In the genomic region with DNA sequence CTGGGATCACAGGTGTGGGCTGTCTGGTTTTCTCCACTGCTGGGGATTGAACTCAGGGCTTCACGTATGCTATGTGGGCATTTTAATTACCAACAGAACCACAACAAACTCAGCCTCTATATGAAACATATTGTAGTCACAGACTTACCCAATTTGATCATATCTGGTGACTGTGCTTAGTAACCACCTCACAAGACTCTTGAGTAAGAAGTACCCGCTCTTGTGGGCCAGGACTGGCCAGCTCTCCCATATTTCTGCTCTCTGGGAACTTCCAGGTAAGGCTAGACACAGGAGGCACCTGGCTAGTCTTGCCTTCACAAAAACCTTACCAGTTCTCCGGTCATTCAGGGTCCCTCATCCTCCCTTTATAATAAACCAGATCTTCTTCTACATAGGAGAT, we compare ENCODE assay signal across 10 mouse cellular contexts. TPM values are rescaled to one million over a fixed set of nuclear protein-coding genes. Genes with fewer than 3 reads are reported as not detected.
A peak's percentile ranks its signal among the peaks of the same experiment; 100 is the strongest.
DNase-seq lines count a peak whose midpoint lies in the region; ATAC-seq and TF ChIP-seq lines count a peak whose summit lies in the region.
"Had no signal": no experiment of that assay in that cellular context is flagged by ENCODE, and none has a peak within 500 bp of the region (broad histone marks: within the 10 kb centered on the region; RNA-seq: fewer than 3 reads in every experiment).

No protein-coding gene starts in this region.

- no peaks in the 10 kb centered on the region for H3K9me3 ChIP-seq in hindbrain, embryonic 12.5 days (replicated peaks)
- H3K9me3 ChIP-seq in hindbrain, embryonic 11.5 days (ENCODE audit: control insufficient read depth, low read length) = no peaks in the 10 kb centered on the region
- H3K9me3 ChIP-seq in stomach, embryonic 15.5 days = no peaks in the 10 kb centered on the region
- no peaks in the 10 kb centered on the region for H3K9me3 ChIP-seq in stomach, postnatal 0 days (ENCODE audit: control insufficient read depth, low read length)
- H3K9me3 ChIP-seq in intestine, postnatal 0 days (ENCODE audit: control insufficient read depth) = no peaks in the 10 kb centered on the region
- H3K9me3 ChIP-seq: embryonic facial prominence, embryonic 15.5 days; limb, embryonic 13.5 days had no signal

- 0 out of 2 replicates have a peak, but pooled peaks cover 4% of the 10 kb centered on the region for H3K36me3 ChIP-seq in hindbrain, embryonic 12.5 days
- H3K36me3 ChIP-seq in hindbrain, embryonic 11.5 days (ENCODE audit: control insufficient read depth, insufficient read depth, low read length) = no peaks in the 10 kb centered on the region
- no peaks in the 10 kb centered on the region for H3K36me3 ChIP-seq in stomach, embryonic 15.5 days
- H3K36me3 ChIP-seq in stomach, postnatal 0 days (ENCODE audit: control insufficient read depth, insufficient read depth, low read length) = no peaks in the 10 kb centered on the region
- H3K36me3 ChIP-seq in intestine, postnatal 0 days (ENCODE audit: control insufficient read depth, insufficient read depth) = no peaks in the 10 kb centered on the region
- H3K36me3 ChIP-seq: embryonic facial prominence, embryonic 15.5 days; limb, embryonic 13.5 days had no signal

- no peaks in the 10 kb centered on the region for H3K27me3 ChIP-seq in hindbrain, embryonic 12.5 days
- no peaks in the 10 kb centered on the region for H3K27me3 ChIP-seq in hindbrain, embryonic 11.5 days (ENCODE audit: control insufficient read depth, insufficient read depth, low read length)
- H3K27me3 ChIP-seq in stomach, embryonic 15.5 days (replicated peaks) = no peaks in the 10 kb centered on the region
- H3K27me3 ChIP-seq in stomach, postnatal 0 days (ENCODE audit: control insufficient read depth, insufficient read depth, low read length) = no peaks in the 10 kb centered on the region
- no peaks in the 10 kb centered on the region for H3K27me3 ChIP-seq in intestine, postnatal 0 days (replicated peaks; ENCODE audit: control insufficient read depth, insufficient read depth, low read length)
- H3K27me3 ChIP-seq: embryonic facial prominence, embryonic 15.5 days had no signal

- peak overlapping the region; percentile 68; the same call in 1 of the 2 replicates for H3K27ac ChIP-seq in hindbrain, embryonic 12.5 days
- H3K27ac ChIP-seq in hindbrain, embryonic 11.5 days (ENCODE audit: low read depth, low read length) = no peak overlapping the region
- H3K27ac ChIP-seq in stomach, embryonic 15.5 days = 0 out of 2 replicates have a peak overlapping the region, but pooled peaks have one; percentile 1
- H3K27ac ChIP-seq in stomach, postnatal 0 days (replicated peaks) = no peak overlapping the region
- H3K27ac ChIP-seq in intestine, postnatal 0 days (ENCODE audit: low read depth, low read length) = no peak overlapping the region

- no peak overlapping the region for H3K9ac ChIP-seq in hindbrain, embryonic 12.5 days
- H3K9ac ChIP-seq in hindbrain, embryonic 11.5 days (ENCODE audit: low read depth, low read length) = no peak overlapping the region
- no peak overlapping the region for H3K9ac ChIP-seq in stomach, embryonic 15.5 days
- H3K9ac ChIP-seq in stomach, postnatal 0 days (ENCODE audit: low read length) = no peak overlapping the region
- H3K9ac ChIP-seq in intestine, postnatal 0 days (ENCODE audit: low read depth, low read length) = no peak overlapping the region
- H3K9ac ChIP-seq: embryonic facial prominence, embryonic 15.5 days; limb, embryonic 13.5 days had no signal

- no peak for ATAC-seq in hindbrain, embryonic 12.5 days (ENCODE audit: low FRiP score)
- ATAC-seq in hindbrain, embryonic 11.5 days (ENCODE audit: low FRiP score) = no peak
- ATAC-seq in stomach, embryonic 15.5 days (ENCODE audit: insufficient read depth, low FRiP score, low read depth) = no peak
- no peak for ATAC-seq in stomach, postnatal 0 days (ENCODE audit: low FRiP score, low TSS enrichment)
- 0 out of 2 replicates have a peak, but pooled peaks have one; percentile 3 for ATAC-seq in intestine, postnatal 0 days

- no peak for DNase-seq in hindbrain, embryonic 11.5 days (ENCODE audit: low spot score)
- DNase-seq in stomach, postnatal 0 days (ENCODE audit: low spot score) = no peak
- no peak for DNase-seq in frontal cortex, postnatal 14 days (ENCODE audit: low spot score in 2 of 2)
- DNase-seq in embryo, embryonic 11 days = no peak

- TF ChIP-seq CTCF in stomach, postnatal 0 days (IDR thresholded peaks at IDR 0.05; ENCODE audit: low read depth) = no peak
- no peak for TF ChIP-seq CTCF in intestine, postnatal 0 days (IDR thresholded peaks at IDR 0.05; ENCODE audit: low read depth)

- TF ChIP-seq EP300 in stomach, postnatal 0 days (optimal IDR thresholded peaks at IDR 0.05) = no peak

- peaks cover 24% of the 10 kb centered on the region for H3K4me1 ChIP-seq in hindbrain, embryonic 12.5 days
- no peaks in the 10 kb centered on the region for H3K4me1 ChIP-seq in hindbrain, embryonic 11.5 days (replicated peaks; ENCODE audit: control insufficient read depth, insufficient read depth, low read length)
- peaks cover 9% of the 10 kb centered on the region for H3K4me1 ChIP-seq in stomach, embryonic 15.5 days
- no peaks in the 10 kb centered on the region for H3K4me1 ChIP-seq in stomach, postnatal 0 days (replicated peaks; ENCODE audit: control insufficient read depth, insufficient read depth)
- H3K4me1 ChIP-seq in intestine, postnatal 0 days (replicated peaks; ENCODE audit: control insufficient read depth, insufficient read depth, low read length) = no peaks in the 10 kb centered on the region; the same call in 1 of the 2 replicates

- H3K4me3 ChIP-seq in hindbrain, embryonic 12.5 days = no peak overlapping the region
- H3K4me3 ChIP-seq in hindbrain, embryonic 11.5 days (ENCODE audit: low read depth, low read length) = no peak overlapping the region
- H3K4me3 ChIP-seq in stomach, embryonic 15.5 days (replicated peaks) = no peak overlapping the region
- H3K4me3 ChIP-seq in stomach, postnatal 0 days (ENCODE audit: low read depth, low read length) = no peak overlapping the region
- no peak overlapping the region for H3K4me3 ChIP-seq in intestine, postnatal 0 days (ENCODE audit: low read depth, low read length)
- H3K4me3 ChIP-seq: embryonic facial prominence, embryonic 15.5 days; limb, embryonic 13.5 days had no signal

- WGBS in hindbrain, embryonic 12.5 days = 87% methylated on average over 3 of the region's 3 CpGs
- WGBS in hindbrain, embryonic 11.5 days = 83% methylated on average over 3 of the region's 3 CpGs
- 76% methylated on average over 3 of the region's 3 CpGs for WGBS in stomach, embryonic 15.5 days
- 90% methylated on average over 3 of the region's 3 CpGs for WGBS in stomach, postnatal 0 days
- 88% methylated on average over 3 of the region's 3 CpGs for WGBS in intestine, postnatal 0 days

- H3K4me2 ChIP-seq in hindbrain, embryonic 12.5 days (replicated peaks) = no peak overlapping the region
- H3K4me2 ChIP-seq in hindbrain, embryonic 11.5 days (replicated peaks; ENCODE audit: low read depth, low read length) = no peak overlapping the region
- H3K4me2 ChIP-seq in stomach, embryonic 15.5 days = no peak overlapping the region
- H3K4me2 ChIP-seq in stomach, postnatal 0 days (replicated peaks; ENCODE audit: low read depth) = no peak overlapping the region
- H3K4me2 ChIP-seq in intestine, postnatal 0 days (replicated peaks; ENCODE audit: low read depth) = no peak overlapping the region
- H3K4me2 ChIP-seq: embryonic facial prominence, embryonic 15.5 days had no signal

RNA-seq across cellular contexts. Expression of a gene that starts 30.0 kb away (rescaled TPM):
- 10.6 and 11.1 TPM in 2 replicates for polyA plus RNA-seq in hindbrain, embryonic 12.5 days (2016; fragmentation: Nextera tagmentation; extraction: Ambion mirVana)
- 5.7 and 8.1 TPM in 2 replicates for polyA plus RNA-seq in hindbrain, embryonic 11.5 days (2014; fragmentation: Nextera tagmentation; extraction: Ambion mirVana)
- 0.82 and 0.92 TPM in 2 replicates for polyA plus RNA-seq in stomach, embryonic 15.5 days (2015; fragmentation: Nextera tagmentation; extraction: Ambion mirVana)
- 0.19 and 0.25 TPM in 2 replicates for polyA plus RNA-seq in stomach, postnatal 0 days (2015; fragmentation: Nextera tagmentation; extraction: Ambion mirVana)
- polyA plus RNA-seq in intestine, postnatal 0 days (2015; fragmentation: Nextera tagmentation; extraction: Ambion mirVana) = 0.35 TPM in 2 replicates

RNA-seq across cellular contexts. Expression of a gene that starts 39.8 kb away (rescaled TPM):
- 0.23 and 0.55 TPM in 2 replicates for polyA plus RNA-seq in hindbrain, embryonic 12.5 days (2016; fragmentation: Nextera tagmentation; extraction: Ambion mirVana)
- polyA plus RNA-seq in hindbrain, embryonic 11.5 days (2014; fragmentation: Nextera tagmentation; extraction: Ambion mirVana) = 0.23 and 0.29 TPM in 2 replicates
- polyA plus RNA-seq in stomach, embryonic 15.5 days (2015; fragmentation: Nextera tagmentation; extraction: Ambion mirVana) = 0.26 and 0.46 TPM in 2 replicates
- 0.15 and 0.35 TPM in 2 replicates for polyA plus RNA-seq in stomach, postnatal 0 days (2015; fragmentation: Nextera tagmentation; extraction: Ambion mirVana)
- polyA plus RNA-seq in intestine, postnatal 0 days (2015; fragmentation: Nextera tagmentation; extraction: Ambion mirVana) = 0.52 and 0.59 TPM in 2 replicates
- polyA plus RNA-seq: neural tube, embryonic 11.5 days had no signal

RNA-seq across cellular contexts. Expression of a gene that starts 40.2 kb away (rescaled TPM):
- 24.3 and 24.5 TPM in 2 replicates for polyA plus RNA-seq in hindbrain, embryonic 12.5 days (2016; fragmentation: Nextera tagmentation; extraction: Ambion mirVana)
- polyA plus RNA-seq in hindbrain, embryonic 11.5 days (2014; fragmentation: Nextera tagmentation; extraction: Ambion mirVana) = 21.0 and 25.5 TPM in 2 replicates
- polyA plus RNA-seq in stomach, embryonic 15.5 days (2015; fragmentation: Nextera tagmentation; extraction: Ambion mirVana) = 33.5 and 35.4 TPM in 2 replicates
- polyA plus RNA-seq in stomach, postnatal 0 days (2015; fragmentation: Nextera tagmentation; extraction: Ambion mirVana) = 30.7 and 31.6 TPM in 2 replicates
- polyA plus RNA-seq in intestine, postnatal 0 days (2015; fragmentation: Nextera tagmentation; extraction: Ambion mirVana) = 83.9 and 92.5 TPM in 2 replicates

RNA-seq across cellular contexts. Expression of a gene that starts 47.1 kb away (rescaled TPM):
- 15.7 and 16.2 TPM in 2 replicates for polyA plus RNA-seq in hindbrain, embryonic 12.5 days (2016; fragmentation: Nextera tagmentation; extraction: Ambion mirVana)
- 12.6 and 13.9 TPM in 2 replicates for polyA plus RNA-seq in hindbrain, embryonic 11.5 days (2014; fragmentation: Nextera tagmentation; extraction: Ambion mirVana)
- polyA plus RNA-seq in stomach, embryonic 15.5 days (2015; fragmentation: Nextera tagmentation; extraction: Ambion mirVana) = 7.5 and 14.0 TPM in 2 replicates
- polyA plus RNA-seq in stomach, postnatal 0 days (2015; fragmentation: Nextera tagmentation; extraction: Ambion mirVana) = 1.4 and 2.2 TPM in 2 replicates
- polyA plus RNA-seq in intestine, postnatal 0 days (2015; fragmentation: Nextera tagmentation; extraction: Ambion mirVana) = 0.64 and 1.3 TPM in 2 replicates

Comparison
In these comparisons a context has a peak if more than half of its experiments do, and no peak if none do; other contexts are left out.
1. H3K27ac ChIP-seq: peak in hindbrain, embryonic 12.5 days (single experiment) and stomach, embryonic 15.5 days (single experiment); none in hindbrain, embryonic 11.5 days (single experiment), stomach, postnatal 0 days (single experiment) and intestine, postnatal 0 days (single experiment).